Mouse (Mus musculus): ENCODE data around the gene Olfr1303.

DNA sequence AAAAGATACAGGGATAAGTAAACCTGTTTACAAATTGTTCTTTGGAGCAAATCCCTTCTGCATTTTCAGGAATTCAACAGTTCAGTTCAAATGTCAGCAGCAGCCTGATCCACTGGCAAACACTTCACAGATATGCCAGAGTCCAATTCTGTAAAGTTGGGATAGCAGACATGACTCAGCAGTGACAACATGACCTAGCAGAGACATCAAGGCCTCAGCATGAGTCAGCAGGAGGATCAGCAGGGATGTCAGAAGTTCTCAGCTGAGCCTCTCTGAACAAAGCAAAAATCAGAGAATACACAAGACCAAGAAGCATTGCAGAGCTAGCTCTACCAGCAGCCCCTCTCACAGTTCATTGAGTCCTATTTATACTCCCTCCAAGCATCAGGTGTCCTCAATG lies 7.2 kb downstream of the Olfr1303 start:
- TF ChIP-seq CTCF (conservative IDR thresholded peaks at IDR 0.05 in 1 of 2, IDR thresholded peaks at IDR 0.05 in 1 of 2; ENCODE audit: low read depth in 2 of 2, low read length in 2 of 2), result no peak
- TF ChIP-seq MAZ (IDR thresholded peaks at IDR 0.05; ENCODE audit: low read depth, low read length), result no peak
- TF ChIP-seq MAX (IDR thresholded peaks at IDR 0.05; ENCODE audit: low read length), result no peak
- no peak for TF ChIP-seq ZMIZ1 (IDR thresholded peaks at IDR 0.05; ENCODE audit: low read depth, low read length)
- TF ChIP-seq BHLHE40 (IDR thresholded peaks at IDR 0.05; ENCODE audit: low read depth, low read length), result no peak
- no peak for TF ChIP-seq RCOR1 (conservative IDR thresholded peaks at IDR 0.05; ENCODE audit: low read depth, low read length)
- TF ChIP-seq SIN3A (IDR thresholded peaks at IDR 0.05; ENCODE audit: low read length), result no peak
- TF ChIP-seq POLR2AphosphoS2 (IDR thresholded peaks at IDR 0.05; ENCODE audit: low read depth, low read length), result no peak
- no peak for TF ChIP-seq TBP (conservative IDR thresholded peaks at IDR 0.05; ENCODE audit: low read depth, low read length)
- no peak for TF ChIP-seq POLR2A (IDR thresholded peaks at IDR 0.05; ENCODE audit: low read depth, low read length)
- no peak for TF ChIP-seq E2F4 (IDR thresholded peaks at IDR 0.05; ENCODE audit: insufficient replicate concordance, low read depth, low read length)
- no peak for TF ChIP-seq NRF1 (IDR thresholded peaks at IDR 0.05; ENCODE audit: low read depth, low read length)
- no peak for TF ChIP-seq IRF4 (IDR thresholded peaks at IDR 0.05; ENCODE audit: low read depth, low read length)
- TF ChIP-seq MXI1 (IDR thresholded peaks at IDR 0.05; ENCODE audit: low read depth, low read length), result no peak
